Mouse (Mus musculus) forebrain, embryonic 14.5 days (tissue): ENCODE measurements around the gene Cfdp1. TPM values are rescaled to one million over a fixed set of nuclear protein-coding genes. Genes with fewer than 3 reads are reported as not detected.

ENCODE experiments used
- ATAC-seq: fragments of 200-750 bp; cut with Nextera tagmentation; 2 replicates; pipeline ENCODE4 v1.8.0; 2017; ENCODE audit warnings: mild to moderate bottlenecking, moderate library complexity
- DNase-seq: peaks from one replicate; pipeline ENCODE4 v3.0.0-alpha.2; 2015; ENCODE audit warnings: low spot score
- H3K27ac ChIP-seq: fragments of 300-500 bp; sonication (generic); 2 replicates; pipeline ENCODE4 v1.5.1; 2014; ENCODE audit warnings: low read depth, mild to moderate bottlenecking, control low read depth, low read length, moderate library complexity
- H3K27me3 ChIP-seq: fragments of 300-500 bp; sonication (generic); replicated peaks from 2 replicates; pipeline ENCODE4 v1.6.1; 2014; ENCODE audit warnings: low read length, control low read depth, mixed read lengths; ENCODE audit not compliant: control insufficient read depth, insufficient read depth
- H3K36me3 ChIP-seq: fragments of 300-500 bp; sonication (generic); 2 replicates; pipeline ENCODE4 v1.6.1; 2014; ENCODE audit warnings: low read length, control low read depth; ENCODE audit not compliant: control insufficient read depth, insufficient read depth
- H3K4me1 ChIP-seq: fragments of 300-500 bp; sonication (generic); 2 replicates; pipeline ENCODE4 v1.6.1; 2014; ENCODE audit warnings: antibody characterized with exemption, low read length, control low read depth; ENCODE audit not compliant: control insufficient read depth, insufficient read depth
- H3K4me2 ChIP-seq: fragments of 300-500 bp; sonication (generic); 2 replicates; pipeline ENCODE4 v1.6.1; 2014; ENCODE audit warnings: mild to moderate bottlenecking, control low read depth, low read length
- H3K4me3 ChIP-seq: fragments of 300-500 bp; sonication (generic); 2 replicates; pipeline ENCODE4 v1.5.1; 2014; ENCODE audit warnings: low read depth, low read length, control low read depth
- H3K9ac ChIP-seq: fragments of 300-500 bp; sonication (generic); 2 replicates; pipeline ENCODE4 v1.6.1; 2014; ENCODE audit warnings: mild to moderate bottlenecking, low read length, control low read depth, moderate library complexity
- H3K9me3 ChIP-seq: fragments of 300-500 bp; sonication (generic); replicated peaks from 2 replicates; pipeline ENCODE4 v1.6.1; 2016; ENCODE audit warnings: low read length, control low read depth, mixed read lengths; ENCODE audit not compliant: control insufficient read depth
- WGBS: fragments of 180-500 bp; shearing (Covaris S2); extraction: QIAGEN DNeasy Blood & Tissue Kit; methylation state at CpG from one replicate; pipeline ENCODE4 v1.1.7; 2014; 5-methylcytosine and 5-hydroxymethylcytosine counted together
- polyA plus RNA-seq: library from polyadenylated mRNA; unstranded; fragments of >200 nt; fragmentation: Nextera tagmentation; extraction: Ambion mirVana; gene quantifications from 2 replicates; pipeline ENCODE4 v1.2.1, GENCODE M21; 2014

Cfdp1 gene
- polyA plus RNA-seq, 1 experiment from 2014 or later = 173 TPM

DNA sequence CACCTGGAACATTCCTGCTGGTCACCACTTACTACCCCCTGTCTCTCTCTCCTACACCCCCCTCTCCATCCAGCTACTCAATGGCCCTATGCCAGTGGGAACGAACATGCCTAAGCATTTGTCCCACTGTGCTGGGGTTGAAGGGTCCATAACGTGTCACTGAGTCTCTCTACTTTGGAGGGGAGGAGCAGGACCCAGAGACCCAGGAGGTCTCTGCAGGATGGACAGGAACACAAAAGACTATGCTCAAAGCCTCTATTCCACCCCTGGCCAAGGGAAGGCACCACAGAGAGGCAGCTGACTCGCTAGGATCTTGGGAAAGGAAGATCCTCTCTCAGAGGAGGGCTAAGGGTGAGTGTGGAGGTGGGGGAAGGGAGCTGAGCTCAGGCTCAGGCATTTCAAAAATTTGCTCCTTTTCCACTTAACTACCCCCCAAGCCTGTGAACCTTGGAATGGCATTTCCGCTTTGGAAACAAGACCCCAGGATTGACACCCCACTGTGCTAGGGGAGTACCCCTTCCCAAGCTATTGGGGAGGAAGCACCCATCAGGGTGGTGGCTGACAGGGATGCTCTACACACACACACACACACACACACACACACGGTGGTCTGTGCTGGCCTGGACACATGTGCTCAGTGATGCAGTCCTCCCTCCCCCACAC is 120.4 kb downstream of the Cfdp1 start:
- no peaks in the 10 kb centered on the region for H3K9me3 ChIP-seq
- no peaks in the 10 kb centered on the region for H3K27me3 ChIP-seq
- WGBS = 10% methylated on average over 5 of the region's 5 CpGs
- ATAC-seq = no peak
- H3K9ac ChIP-seq = no peak overlapping the region; the same call in 1 of the 2 replicates
- no peak overlapping the region for H3K4me3 ChIP-seq
- H3K4me1 ChIP-seq = peaks cover 53% of the 10 kb centered on the region
- H3K36me3 ChIP-seq = no peaks in the 10 kb centered on the region
- H3K4me2 ChIP-seq = no peak overlapping the region
- no peak for DNase-seq
- H3K27ac ChIP-seq = no peak overlapping the region

DNA sequence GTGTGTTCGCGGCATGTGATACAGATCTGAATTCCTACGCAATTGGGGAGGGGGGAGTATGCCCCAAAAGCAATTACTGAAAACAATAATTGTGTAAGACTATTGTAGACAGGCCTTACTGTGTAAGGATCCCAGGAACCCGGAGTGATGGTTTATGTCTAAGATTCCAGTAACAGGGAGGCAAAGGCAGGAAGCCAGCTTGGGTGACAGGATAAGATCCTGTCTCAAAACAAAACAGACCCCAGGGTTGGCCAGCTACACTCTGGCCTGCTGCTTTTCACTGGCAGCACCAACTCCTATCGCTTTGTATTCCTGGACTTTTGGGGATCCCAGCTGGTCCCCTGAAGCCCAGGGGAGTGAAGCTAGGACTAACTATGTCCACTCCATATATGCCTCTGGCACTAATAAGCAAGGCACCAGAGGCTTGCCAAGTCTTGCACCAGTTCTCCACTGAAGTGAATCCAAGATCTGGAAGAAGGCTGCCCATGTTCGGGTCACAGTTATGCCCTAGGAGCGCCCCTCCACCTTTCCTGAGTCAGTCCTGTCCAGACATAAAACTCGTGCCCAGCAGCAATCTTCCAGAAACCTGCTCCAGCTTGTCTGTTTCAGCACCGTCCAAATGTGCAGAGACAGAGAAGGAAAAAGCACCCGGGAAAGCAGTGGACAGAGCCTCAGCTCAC is 121.5 kb downstream of the Cfdp1 start:
- H3K27me3 ChIP-seq = no peaks in the 10 kb centered on the region
- peak overlapping the region; percentile 84 for H3K9ac ChIP-seq
- no peak for ATAC-seq
- H3K9me3 ChIP-seq = no peaks in the 10 kb centered on the region
- peak overlapping the region; percentile 88 for H3K4me2 ChIP-seq
- WGBS = 28% methylated on average over 10 of the region's 10 CpGs
- no peak for DNase-seq
- H3K36me3 ChIP-seq = no peaks in the 10 kb centered on the region
- peaks cover 55% of the 10 kb centered on the region for H3K4me1 ChIP-seq
- H3K27ac ChIP-seq = peak overlapping the region; percentile 55
- H3K4me3 ChIP-seq = peak overlapping the region; percentile 64

DNA sequence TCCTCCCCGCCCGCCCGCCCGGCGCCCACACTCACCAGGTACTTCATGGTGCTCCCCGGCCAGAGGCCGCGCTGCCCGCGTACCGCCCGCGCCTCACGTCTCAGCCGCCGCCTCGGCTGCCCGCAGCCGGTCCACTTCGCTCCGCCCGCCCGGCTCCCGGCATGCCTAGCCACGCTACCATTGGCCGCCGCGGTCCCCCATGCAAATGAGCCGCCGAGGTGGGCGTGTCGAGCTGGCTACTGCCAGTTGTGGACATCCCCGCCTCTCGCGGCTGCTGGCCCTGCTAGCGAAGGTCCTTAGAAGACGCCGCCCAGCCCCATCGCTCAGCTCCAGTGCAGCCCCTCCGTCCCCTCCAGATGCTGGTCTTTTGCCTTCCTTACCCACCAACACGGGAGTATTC is 122.1 kb downstream of the Cfdp1 start:
- Histone ChIP-seq H3K27ac (peak overlapping the region; percentile 76), H3K4me1 (peaks cover 52% of the 10 kb centered on the region), H3K9ac (peak overlapping the region; percentile 84), H3K36me3 (no peaks in the 10 kb centered on the region), H3K4me3 (peak overlapping the region; percentile 64), H3K9me3 (no peaks in the 10 kb centered on the region), H3K4me2 (peak overlapping the region; percentile 88), H3K27me3 (no peaks in the 10 kb centered on the region)
- peak; percentile 97 for DNase-seq
- under 1% methylated on average over 35 of the region's 41 CpGs for WGBS
- ATAC-seq = peak; percentile 94

DNA sequence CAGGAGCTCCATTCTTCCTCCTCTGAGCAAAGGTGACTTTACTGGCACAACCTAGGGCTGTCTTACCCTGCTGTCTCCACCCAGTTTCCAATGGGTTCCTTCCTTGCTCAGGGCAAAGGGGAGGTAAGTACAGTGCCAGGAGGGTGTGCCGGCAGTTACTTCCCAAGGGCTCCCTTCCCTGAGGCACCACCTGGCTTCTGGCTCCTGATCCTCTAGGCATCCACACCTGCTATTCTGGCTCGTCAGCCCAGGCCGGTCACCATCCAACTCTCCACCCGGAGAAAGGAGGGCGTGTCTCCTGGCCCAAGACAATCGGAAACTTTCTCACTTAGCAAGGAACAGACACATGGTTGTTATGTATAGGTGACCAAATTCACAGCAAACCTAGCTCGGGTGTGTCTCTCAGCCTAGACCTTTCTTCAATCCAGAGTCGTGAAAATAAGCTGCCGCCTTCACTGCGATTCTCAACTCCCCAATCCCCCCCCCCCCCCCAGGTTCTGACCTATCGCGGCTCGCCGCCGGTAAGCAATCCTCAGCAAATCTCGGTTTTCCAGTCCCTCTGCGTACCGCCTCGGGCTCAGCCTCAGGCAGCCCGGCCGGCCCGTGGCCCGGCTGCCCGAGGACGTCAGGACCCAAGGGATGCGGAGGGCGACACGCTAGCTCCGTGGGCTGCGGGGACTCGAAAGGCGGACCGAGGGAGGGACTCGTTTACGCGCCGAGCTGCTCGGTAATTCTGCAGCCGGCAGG is 122.7 kb downstream of the Cfdp1 start:
- peaks cover 51% of the 10 kb centered on the region for H3K4me1 ChIP-seq
- DNase-seq (no peak), ATAC-seq (peak; percentile 40)
- no peaks in the 10 kb centered on the region for H3K9me3 ChIP-seq
- H3K27me3 ChIP-seq = no peaks in the 10 kb centered on the region
- peak overlapping the region; percentile 76 for H3K27ac ChIP-seq
- peak overlapping the region; percentile 88 for H3K4me2 ChIP-seq
- H3K9ac ChIP-seq = peak overlapping the region; percentile 84
- H3K36me3 ChIP-seq = no peaks in the 10 kb centered on the region
- under 1% methylated on average over 37 of the region's 39 CpGs for WGBS
- peak overlapping the region; percentile 64 for H3K4me3 ChIP-seq

DNA sequence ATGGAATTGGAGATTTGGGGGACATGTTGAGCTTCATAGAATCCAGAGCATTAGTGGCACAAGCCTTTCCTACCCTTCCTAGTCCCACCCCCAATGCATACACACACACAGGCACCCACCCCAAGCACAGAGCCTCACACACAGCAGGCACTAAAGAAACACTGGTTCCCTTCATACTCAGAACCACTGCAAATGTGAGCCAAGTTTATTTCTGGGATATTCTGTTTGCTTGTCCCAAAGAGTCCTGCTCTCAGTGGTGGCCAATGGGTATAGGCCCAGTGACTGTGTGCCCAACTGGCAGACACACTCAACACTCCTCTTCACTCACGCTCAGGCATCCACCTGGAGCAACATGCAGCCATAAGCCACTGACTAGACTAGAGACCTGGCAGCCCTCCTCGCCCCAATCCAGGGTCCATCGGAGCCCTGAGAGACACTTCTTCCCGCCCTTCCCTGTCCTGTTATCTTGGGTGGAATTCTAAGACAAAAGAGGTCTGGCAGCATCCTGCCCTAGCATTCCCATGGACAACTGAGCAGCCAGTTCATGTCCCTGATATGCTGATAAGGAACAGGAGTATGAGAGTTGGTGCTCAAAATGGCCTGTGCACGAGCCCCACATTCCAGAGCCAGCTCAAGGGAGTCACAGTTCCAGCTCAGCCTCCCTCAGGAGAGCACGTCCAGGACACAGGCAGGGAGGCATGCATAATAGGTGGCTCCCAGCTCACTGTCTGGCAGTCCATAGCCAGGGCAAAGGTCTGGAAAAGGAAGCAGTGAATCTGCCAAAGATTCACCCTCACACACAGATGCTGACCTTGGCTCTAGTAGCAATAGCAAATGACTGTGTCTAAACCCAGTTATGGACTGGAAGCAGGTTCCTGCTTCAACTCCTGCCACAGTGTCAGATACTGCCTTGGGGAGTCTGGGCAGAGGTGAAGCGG is 124.6 kb downstream of the Cfdp1 start:
- H3K4me1 ChIP-seq = peaks cover 34% of the 10 kb centered on the region
- ATAC-seq (no peak), DNase-seq (no peak)
- no peak overlapping the region for H3K9ac ChIP-seq
- no peaks in the 10 kb centered on the region for H3K9me3 ChIP-seq
- no peaks in the 10 kb centered on the region for H3K27me3 ChIP-seq
- no peak overlapping the region for H3K4me2 ChIP-seq
- H3K36me3 ChIP-seq = no peaks in the 10 kb centered on the region
- no peak overlapping the region for H3K27ac ChIP-seq
- H3K4me3 ChIP-seq = no peak overlapping the region
- WGBS = 80% methylated on average over 7 of the region's 7 CpGs

DNA sequence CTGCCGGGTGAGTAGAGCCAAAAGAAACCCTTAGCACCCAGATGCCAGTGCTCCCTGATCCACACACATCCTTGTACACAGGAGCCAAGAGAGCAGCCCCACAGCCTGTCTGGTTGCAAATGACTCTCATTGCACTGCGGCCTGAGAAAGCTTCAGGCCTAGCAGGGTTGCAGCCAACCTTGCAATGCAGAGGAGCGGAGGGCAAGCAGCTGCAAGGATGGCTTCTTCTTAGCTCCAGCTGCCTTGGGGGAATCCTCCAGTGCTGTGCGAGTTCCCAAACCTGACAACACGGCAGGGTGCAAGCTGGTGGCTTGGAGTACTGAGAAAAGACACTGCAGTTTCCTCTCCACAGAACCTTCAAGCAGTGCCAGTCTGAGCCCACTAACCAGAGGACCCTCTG is 125.6 kb downstream of the Cfdp1 start:
- H3K9ac ChIP-seq = no peak overlapping the region
- H3K36me3 ChIP-seq = no peaks in the 10 kb centered on the region
- DNase-seq (no peak), ATAC-seq (no peak)
- H3K4me1 ChIP-seq = peaks cover 29% of the 10 kb centered on the region
- WGBS = 75% methylated on average over 5 of the region's 5 CpGs
- H3K4me2 ChIP-seq = no peak overlapping the region
- H3K9me3 ChIP-seq = no peaks in the 10 kb centered on the region
- H3K27ac ChIP-seq = no peak overlapping the region; the same call in 1 of the 2 replicates
- no peaks in the 10 kb centered on the region for H3K27me3 ChIP-seq
- no peak overlapping the region for H3K4me3 ChIP-seq

DNA sequence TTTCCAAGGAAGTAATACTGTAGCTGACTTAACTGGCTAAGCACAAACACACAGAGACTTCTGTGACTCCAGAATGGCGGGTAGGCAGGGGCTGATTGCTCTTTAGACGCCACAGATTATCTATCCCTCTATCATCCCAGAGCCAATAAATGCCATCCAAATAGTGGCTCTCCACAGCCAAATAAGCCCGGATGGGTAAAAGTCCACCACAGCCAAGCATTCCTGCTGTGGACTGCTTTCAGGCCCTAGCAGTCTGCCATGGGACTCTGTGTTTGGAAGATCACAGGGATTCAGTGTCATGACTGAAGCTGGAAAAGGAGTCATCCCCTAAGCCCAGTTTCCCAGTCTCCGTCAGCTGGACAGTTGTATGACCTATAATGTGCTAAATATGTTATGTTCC is 126.5 kb downstream of the Cfdp1 start:
- ATAC-seq (no peak), DNase-seq (no peak)
- Histone ChIP-seq H3K4me1 (peaks cover 20% of the 10 kb centered on the region), H3K9ac (no peak overlapping the region), H3K27ac (no peak overlapping the region), H3K36me3 (no peaks in the 10 kb centered on the region), H3K4me3 (no peak overlapping the region), H3K4me2 (no peak overlapping the region), H3K27me3 (no peaks in the 10 kb centered on the region), H3K9me3 (no peaks in the 10 kb centered on the region)
- 86% methylated on average over 4 of the region's 4 CpGs for WGBS

DNA sequence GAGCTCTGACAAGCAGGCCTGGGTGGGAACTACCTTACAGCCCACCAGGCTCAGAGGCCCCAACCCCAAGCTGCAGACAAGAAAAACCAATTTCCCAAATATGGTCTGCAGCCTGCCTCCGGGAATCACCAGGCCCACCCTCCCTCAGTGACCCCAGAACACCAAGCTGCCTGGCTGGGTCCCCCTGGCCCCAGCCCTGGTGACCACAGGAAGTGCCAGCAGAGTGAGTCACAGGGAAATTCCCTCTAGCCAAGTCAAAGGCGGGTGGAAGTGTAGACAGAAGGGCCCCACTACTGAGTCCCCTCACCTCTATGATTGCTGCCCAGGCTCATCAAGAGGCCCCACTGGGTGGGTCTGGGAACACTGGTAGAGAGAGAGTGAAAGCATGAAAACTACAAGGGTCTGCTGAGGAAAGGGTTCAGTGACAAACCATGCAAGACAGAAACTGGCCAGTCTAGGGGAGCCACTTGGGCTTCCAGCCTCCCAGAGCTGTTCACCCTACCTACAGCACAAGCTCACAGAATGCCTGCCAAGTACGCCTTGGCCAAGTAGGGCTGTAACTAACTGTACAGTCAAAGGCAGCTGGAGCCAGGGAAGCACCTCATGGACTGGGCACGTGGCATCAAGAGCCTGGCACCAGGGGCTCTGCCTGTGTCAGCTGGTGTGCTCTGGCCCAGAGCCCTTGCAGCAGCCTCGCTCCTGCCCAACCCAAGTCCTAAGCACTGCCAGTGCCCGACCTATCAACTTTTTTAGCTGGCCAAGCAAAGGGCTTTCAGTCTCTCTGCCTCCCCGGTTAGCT is 127.8 kb downstream of the Cfdp1 start:
- no peaks in the 10 kb centered on the region for H3K9me3 ChIP-seq
- H3K27me3 ChIP-seq = no peaks in the 10 kb centered on the region
- H3K9ac ChIP-seq = no peak overlapping the region
- 80% methylated on average over 7 of the region's 7 CpGs for WGBS
- peaks cover 15% of the 10 kb centered on the region for H3K4me1 ChIP-seq
- ATAC-seq (0 out of 2 replicates have a peak, but pooled peaks have one; percentile 43), DNase-seq (peak; percentile 61)
- H3K27ac ChIP-seq = no peak overlapping the region
- H3K4me3 ChIP-seq = no peak overlapping the region
- H3K4me2 ChIP-seq = no peak overlapping the region
- no peaks in the 10 kb centered on the region for H3K36me3 ChIP-seq
